Mouse (Mus musculus) lung, postnatal 0 days (tissue): ENCODE measurements around the gene Sectm1b.

Experiments
- CTCF ChIP-seq: IDR thresholded peaks from 2 replicates; pipeline ENCODE4 v1.5.1; 2016; ENCODE audit warnings: antibody characterized with exemption, mild to moderate bottlenecking
- EP300 ChIP-seq: IDR thresholded peaks from 2 replicates; pipeline ENCODE4 v1.6.1; 2016; ENCODE audit warnings: antibody characterized with exemption, mild to moderate bottlenecking, control low read depth

GRCm38 (mm10) chr11:121038366-121039240, 24.8 kb downstream of the Sectm1b start:
- TF ChIP-seq CTCF (no peak), EP300 (no peak)
